Mouse (Mus musculus) embryonic facial prominence, embryonic 14.5 days (tissue): ENCODE measurements at regions not wholly inside any gene's neighbourhood (a gene's known extent, or its start where the extent isn't known, plus 50 kb on each side); places are given as distances from the start of the nearest gene placed in this dataset.
A peak's percentile ranks its signal among the peaks of the same experiment; 100 is the strongest.

ENCODE experiments used
- ATAC-seq: fragments of 200-750 bp; cut with Nextera tagmentation; 2 replicates; pipeline ENCODE4 v1.8.0; 2017; ENCODE audit warnings: low read depth, moderate number of reproducible peaks, moderate TSS enrichment
- DNase-seq: peaks from one replicate; pipeline ENCODE4 v3.0.0-alpha.2; 2015; ENCODE audit warnings: low spot score
- H3K27ac ChIP-seq: fragments of 300-500 bp; sonication (generic); replicated peaks from 2 replicates; pipeline ENCODE4 v1.5.1; 2014; ENCODE audit warnings: low read depth, mild to moderate bottlenecking, low read length, moderate library complexity
- H3K27me3 ChIP-seq: fragments of 300-500 bp; sonication (generic); replicated peaks from 2 replicates; pipeline ENCODE4 v1.6.1; 2014; ENCODE audit warnings: low read length; ENCODE audit not compliant: control insufficient read depth, insufficient read depth
- H3K36me3 ChIP-seq: fragments of 300-500 bp; sonication (generic); 2 replicates; pipeline ENCODE4 v1.6.1; 2014; ENCODE audit warnings: low read length, mixed read lengths; ENCODE audit not compliant: control insufficient read depth, insufficient read depth
- H3K4me1 ChIP-seq: fragments of 300-500 bp; sonication (generic); 2 replicates; pipeline ENCODE4 v1.6.1; 2014; ENCODE audit warnings: antibody characterized with exemption, low read length; ENCODE audit not compliant: control insufficient read depth, insufficient read depth
- H3K4me2 ChIP-seq: fragments of 300-500 bp; sonication (generic); 2 replicates; pipeline ENCODE4 v1.6.1; 2014; ENCODE audit warnings: low read depth, mild to moderate bottlenecking, low read length, moderate library complexity, mixed read lengths
- H3K4me3 ChIP-seq: fragments of 300-500 bp; sonication (generic); 2 replicates; pipeline ENCODE4 v1.5.1; 2014; ENCODE audit warnings: low read depth, mild to moderate bottlenecking, low read length
- H3K9ac ChIP-seq: fragments of 300-500 bp; sonication (generic); 2 replicates; pipeline ENCODE4 v1.6.1; 2014; ENCODE audit warnings: low read depth, mild to moderate bottlenecking, low read length, moderate library complexity, mixed read lengths
- H3K9me3 ChIP-seq: fragments of 300-500 bp; sonication (generic); 2 replicates; pipeline ENCODE4 v1.6.1; 2016; ENCODE audit warnings: low read length; ENCODE audit not compliant: control insufficient read depth
- WGBS: fragments of 180-500 bp; shearing (Covaris S2); extraction: QIAGEN DNeasy Blood & Tissue Kit; methylation state at CpG from one replicate; pipeline ENCODE4 v1.1.7; 2014; 5-methylcytosine and 5-hydroxymethylcytosine counted together

GRCm38 (mm10) chr6:27029008-27029407, 1106.0 kb downstream of the Grm8 start:
- ATAC-seq (no peak), DNase-seq (no peak)
- no peak overlapping the region for H3K4me3 ChIP-seq

GRCm38 (mm10) chr6:27028377-27028776, 1106.6 kb downstream of the Grm8 start:
- 62% methylated on average over 2 of the region's 2 CpGs for WGBS
- Histone ChIP-seq H3K27ac (no peak overlapping the region), H3K4me2 (no peak overlapping the region), H3K4me3 (no peak overlapping the region), H3K36me3 (no peaks in the 10 kb centered on the region), H3K4me1 (no peaks in the 10 kb centered on the region), H3K9ac (no peak overlapping the region), H3K27me3 (no peaks in the 10 kb centered on the region), H3K9me3 (no peaks in the 10 kb centered on the region)
- ATAC-seq = no peak
- no peak for DNase-seq

More at GRCm38 (mm10) chr6:27029008-27029407, 1106.0 kb downstream of the Grm8 start:
- H3K9ac ChIP-seq = no peak overlapping the region
- H3K36me3 ChIP-seq = no peaks in the 10 kb centered on the region
- no peaks in the 10 kb centered on the region for H3K27me3 ChIP-seq
- H3K4me2 ChIP-seq = no peak overlapping the region
- H3K27ac ChIP-seq = no peak overlapping the region
- H3K9me3 ChIP-seq = no peaks in the 10 kb centered on the region
- 70% methylated on average over 2 of the region's 2 CpGs for WGBS
- H3K4me1 ChIP-seq = no peaks in the 10 kb centered on the region

DNA sequence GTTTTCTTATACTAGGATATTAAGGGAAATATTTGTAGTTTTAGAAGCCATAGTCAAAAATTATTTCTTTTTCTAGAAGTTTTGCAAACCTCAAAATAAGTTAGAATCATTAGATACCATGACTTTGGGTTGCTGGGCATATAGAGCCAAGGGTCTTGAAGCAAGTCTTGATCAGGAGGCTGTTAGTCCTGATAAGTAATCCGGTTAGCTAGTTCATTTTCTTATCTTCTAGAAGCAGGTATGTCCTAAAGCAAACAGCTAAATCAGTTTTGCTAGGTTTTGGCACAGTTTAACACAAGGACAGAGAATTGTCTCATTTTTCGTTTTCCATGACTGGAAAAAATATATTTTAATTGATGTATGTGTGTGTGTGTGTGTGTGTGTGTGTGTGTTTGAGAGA, 1113.3 kb downstream of the Grm8 start:
- WGBS = 72% methylated on average over 2 of the region's 2 CpGs
- no peaks in the 10 kb centered on the region for H3K4me1 ChIP-seq
- H3K9me3 ChIP-seq = no peaks in the 10 kb centered on the region
- no peaks in the 10 kb centered on the region for H3K36me3 ChIP-seq
- H3K4me3 ChIP-seq = no peak overlapping the region
- DNase-seq (no peak), ATAC-seq (no peak)
- no peaks in the 10 kb centered on the region for H3K27me3 ChIP-seq
- no peak overlapping the region for H3K27ac ChIP-seq
- H3K4me2 ChIP-seq = no peak overlapping the region
- no peak overlapping the region for H3K9ac ChIP-seq

DNA sequence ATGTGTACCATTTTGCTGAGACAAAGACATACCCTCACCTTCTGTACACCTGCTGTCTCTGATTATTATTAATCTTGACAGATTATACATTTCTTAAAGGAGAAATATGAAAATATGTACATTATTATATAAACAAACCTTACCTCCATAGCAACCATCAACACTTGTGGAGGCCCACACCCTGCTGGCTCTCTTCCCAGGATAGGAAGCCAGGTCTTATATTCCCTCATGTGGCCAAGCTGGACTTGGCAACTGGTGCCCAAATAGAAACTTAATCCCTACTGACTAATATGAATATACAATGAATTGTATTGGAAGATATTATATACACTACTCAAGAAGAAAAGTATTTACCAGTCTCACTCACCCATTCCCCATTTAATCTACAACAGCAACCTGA, 1120.5 kb downstream of the Grm8 start:
- Histone ChIP-seq H3K9ac (no peak overlapping the region), H3K9me3 (no peaks in the 10 kb centered on the region), H3K4me2 (no peak overlapping the region), H3K4me1 (no peaks in the 10 kb centered on the region), H3K36me3 (no peaks in the 10 kb centered on the region), H3K27ac (no peak overlapping the region), H3K4me3 (no peak overlapping the region), H3K27me3 (no peaks in the 10 kb centered on the region)
- DNase-seq = peak; percentile 74
- peak; percentile 70; the same call in 1 of the 2 replicates for ATAC-seq

DNA sequence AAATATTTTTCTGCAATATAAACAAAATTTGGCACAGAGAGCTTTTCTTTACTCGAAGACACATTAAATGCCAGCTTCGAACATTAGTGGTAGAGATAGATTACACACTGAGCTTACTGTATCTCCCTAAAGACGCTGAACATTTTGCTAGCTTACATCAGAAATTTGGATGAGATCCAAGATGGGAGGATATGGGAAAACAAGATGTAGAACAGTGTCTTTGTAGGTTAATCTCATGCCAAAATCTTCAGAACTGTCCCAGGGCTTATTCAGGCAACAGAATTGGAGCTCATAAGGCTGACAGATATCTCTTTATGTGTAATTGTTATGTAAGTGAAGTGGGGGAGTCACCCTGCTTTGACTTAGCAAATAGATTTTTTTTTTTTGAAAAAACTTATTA, 1158.4 kb downstream of the Grm8 start:
- Histone ChIP-seq H3K27ac (no peak overlapping the region), H3K4me2 (no peak overlapping the region), H3K4me1 (no peaks in the 10 kb centered on the region), H3K4me3 (no peak overlapping the region), H3K27me3 (no peaks in the 10 kb centered on the region), H3K9ac (no peak overlapping the region), H3K36me3 (no peaks in the 10 kb centered on the region), H3K9me3 (no peaks in the 10 kb centered on the region)
- ATAC-seq (peak; percentile 63; the same call in 1 of the 2 replicates), DNase-seq (peak; percentile 74)
- WGBS = 38% methylated on average over 3 of the region's 3 CpGs

DNA sequence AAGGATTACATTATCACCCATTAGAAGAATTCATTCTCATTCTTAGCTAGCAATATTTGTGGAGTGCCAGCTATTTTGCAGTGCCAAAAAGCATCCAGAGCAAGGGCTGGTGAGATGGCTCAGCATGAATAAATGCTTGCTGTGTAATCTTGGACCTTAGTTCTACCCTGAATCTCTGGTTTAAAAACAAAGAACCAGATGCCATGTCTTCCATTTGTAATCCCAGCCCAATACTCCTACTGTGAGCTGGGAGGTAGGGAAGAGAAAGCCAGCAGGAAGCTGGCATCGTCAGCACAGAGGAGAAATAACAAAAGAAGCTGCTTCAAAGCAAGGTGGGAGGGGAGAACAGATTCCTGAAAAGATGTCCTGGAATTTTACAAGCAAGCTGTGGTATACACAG, 1140.1 kb upstream of the Pot1a start:
- DNase-seq (no peak), ATAC-seq (no peak)
- Histone ChIP-seq H3K36me3 (no peaks in the 10 kb centered on the region), H3K27me3 (no peaks in the 10 kb centered on the region), H3K9me3 (no peaks in the 10 kb centered on the region), H3K27ac (no peak overlapping the region), H3K4me1 (no peaks in the 10 kb centered on the region), H3K9ac (no peak overlapping the region), H3K4me2 (no peak overlapping the region), H3K4me3 (no peak overlapping the region)
- 9% methylated on average over 1 of the region's 1 CpGs for WGBS
